8 mouse cellular contexts compared by ENCODE assay signal in genomic region chr17:84146458-84147182, GRCm38 (mm10). TPM values are rescaled to one million over a fixed set of nuclear protein-coding genes. Genes with fewer than 3 reads are reported as not detected.
DNase-seq lines count a peak whose midpoint lies in the region; ATAC-seq and TF ChIP-seq lines count a peak whose summit lies in the region.

No protein-coding gene starts in this region.

- H3K27me3 ChIP-seq in forebrain, embryonic 14.5 days (replicated peaks; ENCODE audit: control insufficient read depth, insufficient read depth, low read length) = no peaks in the 10 kb centered on the region
- H3K27me3 ChIP-seq in forebrain, embryonic 15.5 days = no peaks in the 10 kb centered on the region
- H3K27me3 ChIP-seq in midbrain, embryonic 10.5 days (ENCODE audit: low read depth, poor library complexity, severe bottlenecking) = peaks cover 47% of the 10 kb centered on the region
- H3K27me3 ChIP-seq in midbrain, embryonic 13.5 days = peaks cover 7% of the 10 kb centered on the region; the same call in 1 of the 2 replicates
- H3K27me3 ChIP-seq in intestine, postnatal 0 days (replicated peaks; ENCODE audit: control insufficient read depth, insufficient read depth, low read length) = no peaks in the 10 kb centered on the region
- no peaks in the 10 kb centered on the region for H3K27me3 ChIP-seq in small intestine, adult 2 months (ENCODE audit: control insufficient read depth, insufficient read depth, low read length)

- H3K9ac ChIP-seq in forebrain, embryonic 14.5 days (ENCODE audit: low read length) = no peak overlapping the region
- no peak overlapping the region for H3K9ac ChIP-seq in forebrain, embryonic 15.5 days (replicated peaks)
- no peak overlapping the region for H3K9ac ChIP-seq in midbrain, embryonic 13.5 days (replicated peaks)
- H3K9ac ChIP-seq in intestine, postnatal 0 days (ENCODE audit: low read depth, low read length) = no peak overlapping the region

- DNase-seq in forebrain, embryonic 14.5 days (ENCODE audit: low spot score) = peak; percentile 20
- no peak for DNase-seq in midbrain, embryonic 10.5 days (ENCODE audit: low spot score)
- DNase-seq in adrenal gland, postnatal 10 days = no peak
- no peak for DNase-seq in left cerebral cortex, adult 2 months (ENCODE audit: extremely low spot score in 1 of 2, low spot score in 2 of 2)

- no peak for TF ChIP-seq CTCF in intestine, postnatal 0 days (IDR thresholded peaks at IDR 0.05; ENCODE audit: low read depth)
- TF ChIP-seq CTCF in small intestine, adult 2 months (IDR thresholded peaks at IDR 0.05; ENCODE audit: extremely low read depth, insufficient read length, insufficient replicate concordance, low read depth, low read length) = no peak
- TF ChIP-seq CTCF in left cerebral cortex, adult 2 months (IDR thresholded peaks at IDR 0.05) = no peak

- 27% methylated on average over 7 of the region's 7 CpGs for WGBS in forebrain, embryonic 14.5 days
- WGBS in forebrain, embryonic 15.5 days = 30% methylated on average over 7 of the region's 7 CpGs
- 51% methylated on average over 7 of the region's 7 CpGs for WGBS in midbrain, embryonic 10.5 days
- 47% methylated on average over 7 of the region's 7 CpGs for WGBS in midbrain, embryonic 13.5 days
- 45% methylated on average over 7 of the region's 7 CpGs for WGBS in intestine, postnatal 0 days
- WGBS in small intestine, adult 2 months = 46% methylated on average over 7 of the region's 7 CpGs

- peaks cover 16% of the 10 kb centered on the region for H3K4me1 ChIP-seq in forebrain, embryonic 14.5 days (ENCODE audit: control insufficient read depth, insufficient read depth, low read length)
- peaks cover 13% of the 10 kb centered on the region for H3K4me1 ChIP-seq in forebrain, embryonic 15.5 days
- H3K4me1 ChIP-seq in midbrain, embryonic 10.5 days = peaks cover 59% of the 10 kb centered on the region
- H3K4me1 ChIP-seq in midbrain, embryonic 13.5 days (replicated peaks) = peaks cover 38% of the 10 kb centered on the region
- H3K4me1 ChIP-seq in intestine, postnatal 0 days (replicated peaks; ENCODE audit: control insufficient read depth, insufficient read depth, low read length) = peaks cover 27% of the 10 kb centered on the region
- peaks cover 49% of the 10 kb centered on the region for H3K4me1 ChIP-seq in small intestine, adult 2 months (ENCODE audit: control insufficient read depth, insufficient read depth, insufficient read length, low read length)

- H3K4me2 ChIP-seq in forebrain, embryonic 14.5 days (ENCODE audit: low read length) = no peak overlapping the region
- H3K4me2 ChIP-seq in forebrain, embryonic 15.5 days (replicated peaks) = no peak overlapping the region
- H3K4me2 ChIP-seq in midbrain, embryonic 13.5 days (replicated peaks) = no peak overlapping the region
- no peak overlapping the region for H3K4me2 ChIP-seq in intestine, postnatal 0 days (replicated peaks; ENCODE audit: low read depth)

- H3K36me3 ChIP-seq in forebrain, embryonic 14.5 days (ENCODE audit: control insufficient read depth, insufficient read depth, low read length) = no peaks in the 10 kb centered on the region
- no peaks in the 10 kb centered on the region for H3K36me3 ChIP-seq in forebrain, embryonic 15.5 days
- H3K36me3 ChIP-seq in midbrain, embryonic 10.5 days = no peaks in the 10 kb centered on the region
- H3K36me3 ChIP-seq in midbrain, embryonic 13.5 days = no peaks in the 10 kb centered on the region
- H3K36me3 ChIP-seq in intestine, postnatal 0 days (ENCODE audit: control insufficient read depth, insufficient read depth) = no peaks in the 10 kb centered on the region
- no peaks in the 10 kb centered on the region for H3K36me3 ChIP-seq in small intestine, adult 2 months (ENCODE audit: control insufficient read depth, insufficient read depth, low read length)

- no peak for ATAC-seq in forebrain, embryonic 14.5 days
- ATAC-seq in forebrain, embryonic 15.5 days (replicated peaks) = no peak
- no peak for ATAC-seq in midbrain, embryonic 13.5 days
- no peak for ATAC-seq in intestine, postnatal 0 days

- no peak overlapping the region for H3K4me3 ChIP-seq in forebrain, embryonic 14.5 days (ENCODE audit: low read depth, low read length)
- no peak overlapping the region for H3K4me3 ChIP-seq in forebrain, embryonic 15.5 days
- no peak overlapping the region for H3K4me3 ChIP-seq in midbrain, embryonic 10.5 days
- no peak overlapping the region for H3K4me3 ChIP-seq in midbrain, embryonic 13.5 days (replicated peaks)
- H3K4me3 ChIP-seq in intestine, postnatal 0 days (ENCODE audit: low read depth, low read length) = no peak overlapping the region
- no peak overlapping the region for H3K4me3 ChIP-seq in small intestine, adult 2 months (ENCODE audit: low read depth, low read length)
- H3K4me3 ChIP-seq in left cerebral cortex, adult 2 months = no peak overlapping the region

- H3K9me3 ChIP-seq in forebrain, embryonic 14.5 days (replicated peaks; ENCODE audit: control insufficient read depth, low read length) = no peaks in the 10 kb centered on the region
- no peaks in the 10 kb centered on the region for H3K9me3 ChIP-seq in forebrain, embryonic 15.5 days
- H3K9me3 ChIP-seq in midbrain, embryonic 10.5 days (replicated peaks) = no peaks in the 10 kb centered on the region
- H3K9me3 ChIP-seq in midbrain, embryonic 13.5 days = no peaks in the 10 kb centered on the region
- no peaks in the 10 kb centered on the region for H3K9me3 ChIP-seq in intestine, postnatal 0 days (ENCODE audit: control insufficient read depth)

- TF ChIP-seq POLR2A in small intestine, adult 2 months (IDR thresholded peaks at IDR 0.05; ENCODE audit: low read depth, low read length) = no peak

- intact Hi-C loops in left cerebral cortex, adult 2 months (cut with DNase I) = no loop called here

- H3K27ac ChIP-seq in forebrain, embryonic 14.5 days (ENCODE audit: low read depth, low read length) = no peak overlapping the region
- no peak overlapping the region for H3K27ac ChIP-seq in forebrain, embryonic 15.5 days (replicated peaks)
- H3K27ac ChIP-seq in midbrain, embryonic 10.5 days (replicated peaks) = peak overlapping the region; percentile 71
- no peak overlapping the region for H3K27ac ChIP-seq in midbrain, embryonic 13.5 days
- peak overlapping the region; percentile 69 for H3K27ac ChIP-seq in intestine, postnatal 0 days (ENCODE audit: low read depth, low read length)
- H3K27ac ChIP-seq in small intestine, adult 2 months (ENCODE audit: insufficient read depth, low read depth, low read length) = peak overlapping the region; percentile 74
- H3K27ac ChIP-seq in left cerebral cortex, adult 2 months = no peak overlapping the region

RNA-seq across cellular contexts. Expression of gene Zfp36l2, which starts 41.1 kb away (rescaled TPM):
- polyA plus RNA-seq in forebrain, embryonic 14.5 days (2014; fragmentation: Nextera tagmentation; extraction: Ambion mirVana) = 5.6 and 6.2 TPM in 2 replicates
- polyA plus RNA-seq in forebrain, embryonic 15.5 days (2015; fragmentation: Nextera tagmentation; extraction: Ambion mirVana) = 4.7 and 4.9 TPM in 2 replicates
- 7.8 and 8.1 TPM in 2 replicates for polyA plus RNA-seq in midbrain, embryonic 10.5 days (2016; fragmentation: Nextera tagmentation; extraction: Ambion mirVana)
- 3.6 and 4.4 TPM in 2 replicates for polyA plus RNA-seq in midbrain, embryonic 13.5 days (2015; fragmentation: Nextera tagmentation; extraction: Ambion mirVana)
- polyA plus RNA-seq in intestine, postnatal 0 days (2015; fragmentation: Nextera tagmentation; extraction: Ambion mirVana) = 29.6 and 32.0 TPM in 2 replicates
- polyA plus RNA-seq in small intestine, adult 2 months (2012; rRNA removed) = 124 and 220 TPM in 2 replicates
- 100 to 1,000 TPM in 1 of 2 experiments, 10 to 100 TPM in 1; 67.0 to 122 TPM for total RNA-seq in adrenal gland, postnatal 10 days (2021)
- total RNA-seq in left cerebral cortex, adult 2 months (2021) = 10 to 100 TPM; 22.5 to 24.3 TPM

Comparison
In these comparisons a context has a peak if more than half of its experiments do, and no peak if none do; other contexts are left out.
1. H3K27ac ChIP-seq: peak in midbrain, embryonic 10.5 days (single experiment), intestine, postnatal 0 days (single experiment) and small intestine, adult 2 months (single experiment); none in forebrain, embryonic 14.5 days (single experiment), forebrain, embryonic 15.5 days (single experiment), midbrain, embryonic 13.5 days (single experiment) and left cerebral cortex, adult 2 months (single experiment).